Mouse (Mus musculus) CH12.LX (cell line): ENCODE results near the gene Stc2. TPM values are rescaled to one million over a fixed set of nuclear protein-coding genes. Genes with fewer than 3 reads are reported as not detected.

Experiments
- DNase-seq: peaks from one replicate; pipeline ENCODE4 v3.0.0-alpha.2; 2013; ENCODE audit errors: extremely low read depth
- H3K27ac ChIP-seq: 2 replicates; pipeline ENCODE4 v1.5.1; 2012; ENCODE audit warnings: low read depth, mild to moderate bottlenecking, control low read depth, moderate library complexity; ENCODE audit not compliant: insufficient read depth
- H3K27me3 ChIP-seq: replicated peaks from 2 replicates; pipeline ENCODE3; 2012; ENCODE audit warnings: inconsistent platforms
- H3K36me3 ChIP-seq, 2 experiments: replicated peaks in 1 of 2; 2 replicates each; pipeline versions ENCODE3 to v1.6.1; 2012; ENCODE audit warnings: inconsistent platforms in 1 of 2, low read length in 1 of 2, mild to moderate bottlenecking in 1 of 2, mixed read lengths in 1 of 2, moderate library complexity in 1 of 2; ENCODE audit not compliant: control insufficient read depth in 1 of 2, insufficient read depth in 1 of 2
- H3K4me1 ChIP-seq, 2 experiments: 2 replicates each; pipeline ENCODE4 v1.6.1; 2012; ENCODE audit warnings: inconsistent platforms in 1 of 2, moderate library complexity in 1 of 2; ENCODE audit not compliant: insufficient read depth in 2 of 2, control insufficient read depth in 1 of 2
- H3K4me2 ChIP-seq: 2 replicates; pipeline ENCODE4 v1.6.1; 2012; ENCODE audit warnings: low read depth, mild to moderate bottlenecking, control low read depth; ENCODE audit not compliant: poor library complexity, insufficient read depth, severe bottlenecking
- H3K4me3 ChIP-seq, 3 experiments: fragments of 150-350 bp in 1 of 3; sonication (generic) in 1 of 3; replicated peaks in 1 of 3; 2 replicates each; pipeline versions ENCODE3 to v1.5.1; 2011 to 2012; ENCODE audit warnings: low read depth in 2 of 3, low read length in 2 of 3, mild to moderate bottlenecking in 2 of 3, moderate library complexity in 2 of 3, control low read depth in 1 of 3, improper control_type of control experiment in 1 of 3, inconsistent platforms in 1 of 3, mixed read lengths in 1 of 3; ENCODE audit not compliant: poor library complexity in 1 of 3
- H3K79me2 ChIP-seq: replicated peaks from 2 replicates; pipeline ENCODE4 v1.6.1; 2012; ENCODE audit warnings: mild to moderate bottlenecking, moderate library complexity; ENCODE audit not compliant: control insufficient read depth, poor library complexity, insufficient read depth, severe bottlenecking; ENCODE audit errors: extremely low read depth
- H3K9ac ChIP-seq: 2 replicates; pipeline ENCODE4 v1.6.1; 2012; ENCODE audit warnings: low read depth, mild to moderate bottlenecking, control low read depth, moderate library complexity; ENCODE audit not compliant: insufficient read depth
- H3K9me3 ChIP-seq: replicated peaks from 2 replicates; pipeline ENCODE3; 2012; ENCODE audit warnings: low read length, inconsistent platforms, mixed read lengths
- CHD1 ChIP-seq: IDR thresholded peaks from 2 replicates; pipeline ENCODE4 v1.6.1; 2012; ENCODE audit warnings: low read depth, low read length, improper control_type of control experiment, inconsistent platforms
- CHD2 ChIP-seq: IDR thresholded peaks from 2 replicates; pipeline ENCODE4 v1.6.1; 2011; ENCODE audit warnings: low read length, improper control_type of control experiment
- CTCF ChIP-seq, 2 experiments: IDR thresholded peaks in 1 of 2; conservative IDR thresholded peaks in 1 of 2; 2 replicates each; pipeline ENCODE4 v1.5.1; 2011 to 2012; ENCODE audit warnings: low read depth in 2 of 2, low read length in 2 of 2, improper control_type of control experiment in 1 of 2, inconsistent platforms in 1 of 2, mild to moderate bottlenecking in 1 of 2, moderate library complexity in 1 of 2
- E2F4 ChIP-seq: IDR thresholded peaks from 2 replicates; pipeline ENCODE4 v1.6.1; 2011; ENCODE audit warnings: low read depth, low read length, improper control_type of control experiment; ENCODE audit not compliant: insufficient replicate concordance
- GABPA ChIP-seq: IDR thresholded peaks from 2 replicates; pipeline ENCODE4 v1.6.1; 2012; ENCODE audit warnings: low read depth, low read length, improper control_type of control experiment, inconsistent platforms; ENCODE audit not compliant: insufficient replicate concordance
- HCFC1 ChIP-seq: IDR thresholded peaks from 2 replicates; pipeline ENCODE4 v1.6.1; 2012; ENCODE audit warnings: low read depth, mild to moderate bottlenecking, inconsistent platforms, low read length, improper control_type of control experiment
- IRF4 ChIP-seq: IDR thresholded peaks from 2 replicates; pipeline ENCODE4 v1.6.1; 2014; ENCODE audit warnings: low read depth, mild to moderate bottlenecking, inconsistent platforms, low read length, improper control_type of control experiment
- JUN ChIP-seq: IDR thresholded peaks from 2 replicates; pipeline ENCODE4 v1.6.1; 2011; ENCODE audit warnings: low read depth, mild to moderate bottlenecking, low read length, improper control_type of control experiment, moderate library complexity; ENCODE audit not compliant: insufficient read depth
- JUND ChIP-seq: conservative IDR thresholded peaks from 2 replicates; pipeline ENCODE4 v1.6.1; 2011; ENCODE audit warnings: low read depth, low read length, improper control_type of control experiment
- KAT2A ChIP-seq: IDR thresholded peaks from 2 replicates; pipeline ENCODE4 v1.6.1; 2012; ENCODE audit warnings: low read length, improper control_type of control experiment, inconsistent platforms; ENCODE audit not compliant: insufficient replicate concordance
- MAFK ChIP-seq: IDR thresholded peaks from 2 replicates; pipeline ENCODE4 v1.6.1; 2011; ENCODE audit warnings: low read length, improper control_type of control experiment; ENCODE audit not compliant: insufficient replicate concordance
- MAX ChIP-seq: IDR thresholded peaks from 2 replicates; pipeline ENCODE4 v1.6.1; 2011; ENCODE audit warnings: low read length, improper control_type of control experiment
- MAZ ChIP-seq: IDR thresholded peaks from 2 replicates; pipeline ENCODE4 v1.6.1; 2012; ENCODE audit warnings: low read depth, mild to moderate bottlenecking, inconsistent platforms, low read length, improper control_type of control experiment, moderate library complexity
- MXI1 ChIP-seq: IDR thresholded peaks from 2 replicates; pipeline ENCODE4 v1.6.1; 2011; ENCODE audit warnings: mild to moderate bottlenecking, low read depth, low read length, improper control_type of control experiment
- NELFE ChIP-seq: IDR thresholded peaks from 2 replicates; pipeline ENCODE4 v1.6.1; 2011; ENCODE audit warnings: low read depth, low read length, improper control_type of control experiment
- NRF1 ChIP-seq: IDR thresholded peaks from 2 replicates; pipeline ENCODE4 v1.6.1; 2014; ENCODE audit warnings: low read depth, mild to moderate bottlenecking, inconsistent platforms, low read length, improper control_type of control experiment, moderate library complexity
- PAX5 ChIP-seq: IDR thresholded peaks from 2 replicates; pipeline ENCODE4 v1.6.1; 2012; ENCODE audit warnings: low read length, inconsistent platforms, mixed read lengths
- RAD21 ChIP-seq: IDR thresholded peaks from 2 replicates; pipeline ENCODE4 v1.6.1; 2011; ENCODE audit warnings: low read depth, mild to moderate bottlenecking, low read length, improper control_type of control experiment, moderate library complexity
- RCOR1 ChIP-seq: conservative IDR thresholded peaks from 2 replicates; pipeline ENCODE4 v1.6.1; 2012; ENCODE audit warnings: low read depth, mild to moderate bottlenecking, inconsistent platforms, low read length, improper control_type of control experiment
- TBP ChIP-seq: conservative IDR thresholded peaks from 2 replicates; pipeline ENCODE4 v1.6.1; 2011; ENCODE audit warnings: low read depth, low read length, improper control_type of control experiment
- TCF12 ChIP-seq: IDR thresholded peaks from 2 replicates; pipeline ENCODE4 v1.6.1; 2014; ENCODE audit warnings: low read depth, mild to moderate bottlenecking, inconsistent platforms, low read length, improper control_type of control experiment
- UBTF ChIP-seq: IDR thresholded peaks from 2 replicates; pipeline ENCODE4 v1.6.1; 2012; ENCODE audit warnings: low read depth, mild to moderate bottlenecking, inconsistent platforms, low read length, improper control_type of control experiment, moderate library complexity
- USF2 ChIP-seq: conservative IDR thresholded peaks from 2 replicates; pipeline ENCODE4 v1.6.1; 2011; ENCODE audit warnings: low read depth, low read length, improper control_type of control experiment
- ZC3H11A ChIP-seq: IDR thresholded peaks from 2 replicates; pipeline ENCODE4 v1.6.1; 2012; ENCODE audit warnings: low read depth, mild to moderate bottlenecking, inconsistent platforms, low read length, improper control_type of control experiment
- ZKSCAN1 ChIP-seq: IDR thresholded peaks from 2 replicates; pipeline ENCODE4 v1.6.1; 2012; ENCODE audit warnings: low read depth, inconsistent platforms, low read length, improper control_type of control experiment, borderline replicate concordance
- ZMIZ1 ChIP-seq: IDR thresholded peaks from 2 replicates; pipeline ENCODE4 v1.6.1; 2012; ENCODE audit warnings: low read depth, mild to moderate bottlenecking, inconsistent platforms, low read length, improper control_type of control experiment
- ZNF384 ChIP-seq: IDR thresholded peaks from 2 replicates; pipeline ENCODE4 v1.6.1; 2012; ENCODE audit warnings: low read depth, low read length, improper control_type of control experiment, inconsistent platforms
- dilution Hi-C: fragments of 300-500 bp; cut with MboI; formaldehyde crosslinking; loops from 2 replicates; pipeline ENCODE4 v1.14.3; 2020; ENCODE audit warnings: low sequenced_read_pairs; ENCODE audit not compliant: extremely low pct_unique_long_range_greater_than_20kb, extremely low pct_ligation_motif_present
- in situ Hi-C: fragments of 300-500 bp; cut with MboI; formaldehyde crosslinking; loops from 3 replicates; pipeline ENCODE4 v1.14.3; 2019; ENCODE audit warnings: low sequenced_read_pairs, low pct_ligation_motif_present, low pct_unique_long_range_greater_than_20kb, mixed read lengths
- polyA plus RNA-seq: library from polyadenylated mRNA; unstranded; fragments of >175 nt; gene quantifications from 2 replicates; pipeline ENCODE4 v1.2.1, GENCODE M21; 2012; ENCODE audit warnings: low read depth; ENCODE audit not compliant: insufficient read length
- total RNA-seq, 2 experiments: library from RNA; depleted of rRNA; stranded (reverse); fragments of 300-350 nt in 1 of 2; fragments of >200 nt in 1 of 2; gene quantifications; 2 replicates each; pipeline ENCODE4 v1.2.3; 2012 to 2014

The Stc2 gene
- total and polyA plus RNA-seq, 3 experiments: not detected

- TF ChIP-seq ZC3H11A (no peak), MAX (no peak), USF2 (no peak), RAD21 (no peak), MAZ (no peak), IRF4 (no peak), JUN (no peak)
- TF ChIP-seq, all 38 proteins: peak for 0
- H3K27me3 ChIP-seq: no peaks in the 10 kb centered on the region
- no peak overlapping the region for H3K4me2 ChIP-seq
- no peak overlapping the region for H3K9ac ChIP-seq
- no peak for DNase-seq
- no peaks in the 10 kb centered on the region for H3K9me3 ChIP-seq
- H3K79me2 ChIP-seq: no peaks in the 10 kb centered on the region
- in situ Hi-C loops (no loop called here), dilution Hi-C loops (no loop called here)
- no peak overlapping the region for H3K4me3 ChIP-seq
- H3K4me1 ChIP-seq: peaks cover 2 to 9% of the 10 kb centered on the region in 2 experiments; a peak in 2 of 4 replicates
- no peak overlapping the region for H3K27ac ChIP-seq
- H3K36me3 ChIP-seq: no peaks in the 10 kb centered on the region
These were observed 17.7 kb upstream of the Stc2 start for GRCm38 (mm10) chr11:31387526-31387925.

DNA sequence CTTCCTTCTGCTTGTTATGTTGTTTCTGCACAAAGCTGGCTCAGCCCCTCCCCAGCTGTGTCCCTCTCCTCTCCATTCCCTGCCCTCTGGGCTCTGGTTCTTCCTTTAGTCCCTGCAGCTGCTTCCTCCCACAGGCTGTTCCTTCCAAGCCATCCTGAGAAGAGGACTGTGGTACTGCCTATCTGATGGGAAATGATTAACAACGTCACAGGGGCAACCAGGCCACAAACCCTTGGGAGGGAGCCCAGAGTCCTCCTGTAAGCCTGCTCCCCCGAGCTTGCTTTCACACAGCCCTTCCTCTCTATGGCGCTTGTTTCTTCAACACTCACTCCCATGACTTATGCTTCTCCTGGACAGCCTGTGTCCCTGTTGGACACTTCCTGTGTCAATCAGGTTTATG lies 16.7 kb upstream of the Stc2 start:
- peaks cover 2 to 9% of the 10 kb centered on the region in 2 experiments; a peak in 2 of 4 replicates for H3K4me1 ChIP-seq
- H3K4me3 ChIP-seq: no peak overlapping the region
- H3K27ac ChIP-seq: no peak overlapping the region
- in situ Hi-C loops (no loop called here), dilution Hi-C loops (no loop called here)
- H3K4me2 ChIP-seq: no peak overlapping the region
- no peak for TF ChIP-seq ZKSCAN1
- no peak for TF ChIP-seq CHD1
- no peak for TF ChIP-seq TCF12
- no peak for TF ChIP-seq KAT2A
- TF ChIP-seq CHD2: no peak
- no peak for TF ChIP-seq MAZ
- no peak for TF ChIP-seq USF2
- no peak for TF ChIP-seq ZMIZ1
- no peaks in the 10 kb centered on the region for H3K79me2 ChIP-seq
- DNase-seq: no peak
- H3K36me3 ChIP-seq: no peaks in the 10 kb centered on the region
- no peaks in the 10 kb centered on the region for H3K27me3 ChIP-seq
- H3K9ac ChIP-seq: no peak overlapping the region
- no peaks in the 10 kb centered on the region for H3K9me3 ChIP-seq

GRCm38 (mm10) chr11:31383968-31384367 lies 14.1 kb upstream of the Stc2 start:
- DNase-seq: no peak
- Histone ChIP-seq H3K9ac (no peak overlapping the region), H3K36me3 (no peaks in the 10 kb centered on the region), H3K4me2 (no peak overlapping the region), H3K27me3 (no peaks in the 10 kb centered on the region), H3K4me3 (no peak overlapping the region), H3K27ac (no peak overlapping the region), H3K4me1 (peaks cover 2 to 9% of the 10 kb centered on the region in 2 experiments; a peak in 2 of 4 replicates), H3K79me2 (no peaks in the 10 kb centered on the region), H3K9me3 (no peaks in the 10 kb centered on the region)
- in situ Hi-C loops: no loop called here
- dilution Hi-C loops: no loop called here
- TF ChIP-seq JUN (no peak), GABPA (no peak), MXI1 (no peak), CHD2 (no peak), NELFE (no peak), E2F4 (no peak), CTCF (conservative IDR thresholded peaks at IDR 0.05 in 1 of 2, IDR thresholded peaks at IDR 0.05 in 1 of 2; ENCODE audit: low read depth in 2 of 2, low read length in 2 of 2) (no peak), MAFK (no peak), HCFC1 (no peak), ZMIZ1 (no peak), JUND (no peak), KAT2A (no peak), ZNF384 (no peak), PAX5 (no peak), RAD21 (no peak), NRF1 (no peak), UBTF (no peak), TBP (no peak), RCOR1 (no peak)
